Mouse (Mus musculus) ES-E14 (cell line): Measurements from ENCODE around the gene Tnik. TPM values are rescaled to one million over a fixed set of nuclear protein-coding genes. Genes with fewer than 3 reads are reported as not detected.
A peak's percentile ranks its signal among the peaks of the same experiment; 100 is the strongest.

Source experiments
- DNase-seq: peaks from one replicate; pipeline ENCODE4 v3.0.0-alpha.2; 2013; ENCODE audit warnings: low read depth, low spot score
- H3K27ac ChIP-seq: 2 replicates; pipeline ENCODE4 v1.5.1; 2012; ENCODE audit warnings: low read depth, mild to moderate bottlenecking, low read length, moderate library complexity, mixed read lengths; ENCODE audit not compliant: poor library complexity, insufficient read depth, severe bottlenecking
- H3K36me3 ChIP-seq: 2 replicates; pipeline ENCODE4 v1.6.1; 2012; ENCODE audit warnings: mild to moderate bottlenecking, low read length, moderate library complexity, mixed read lengths; ENCODE audit not compliant: control insufficient read depth, poor library complexity, insufficient read depth, severe bottlenecking
- H3K4me1 ChIP-seq, 2 experiments: fragments of 150-350 bp in 1 of 2; sonication (generic) in 1 of 2; 2 replicates each; pipeline ENCODE4 v1.6.1; 2012; ENCODE audit warnings: low read length in 2 of 2, mild to moderate bottlenecking in 1 of 2, mixed read lengths in 1 of 2; ENCODE audit not compliant: control insufficient read depth in 2 of 2, insufficient read depth in 2 of 2, poor library complexity in 1 of 2
- H3K4me3 ChIP-seq, 2 experiments: fragments of 150-350 bp in 1 of 2; sonication (generic) in 1 of 2; 2 replicates each; pipeline ENCODE4 v1.5.1; 2012; ENCODE audit warnings: low read length in 2 of 2, low read depth in 1 of 2, mild to moderate bottlenecking in 1 of 2, mixed read lengths in 1 of 2; ENCODE audit not compliant: insufficient read depth in 1 of 2, poor library complexity in 1 of 2, severe bottlenecking in 1 of 2
- H3K9ac ChIP-seq: 2 replicates; pipeline ENCODE4 v1.6.1; 2012; ENCODE audit warnings: low read depth, mild to moderate bottlenecking, low read length, mixed read lengths; ENCODE audit not compliant: poor library complexity, insufficient read depth, severe bottlenecking
- H3K9me3 ChIP-seq: fragments of 150-350 bp; sonication (generic); 2 replicates; pipeline ENCODE4 v1.6.1; 2012; ENCODE audit warnings: low read depth, mild to moderate bottlenecking, low read length; ENCODE audit not compliant: control insufficient read depth, insufficient read depth
- CHD2 ChIP-seq: IDR thresholded peaks from 2 replicates; pipeline ENCODE4 v1.6.1; 2014; ENCODE audit warnings: mild to moderate bottlenecking, low read depth, low read length, inconsistent platforms
- HCFC1 ChIP-seq: IDR thresholded peaks from 2 replicates; pipeline ENCODE4 v1.6.1; 2012; ENCODE audit warnings: low read length, inconsistent platforms, borderline replicate concordance; ENCODE audit not compliant: insufficient read depth
- MAFK ChIP-seq: IDR thresholded peaks from 2 replicates; pipeline ENCODE4 v1.6.1; 2014; ENCODE audit warnings: mild to moderate bottlenecking, low read depth, low read length, inconsistent platforms; ENCODE audit not compliant: insufficient read depth
- ZC3H11A ChIP-seq: IDR thresholded peaks from 2 replicates; pipeline ENCODE4 v1.6.1; 2012; ENCODE audit warnings: low read depth, mild to moderate bottlenecking, inconsistent platforms, low read length, borderline replicate concordance
- ZNF384 ChIP-seq: IDR thresholded peaks from 2 replicates; pipeline ENCODE4 v1.6.1; 2012; ENCODE audit warnings: low read depth, low read length, inconsistent platforms
- in situ Hi-C, 2 experiments: fragments of 600-800 bp; cut with MboI; formaldehyde crosslinking; loops; one replicate each; pipeline ENCODE4 v1.15.1; 2025; ENCODE audit warnings: low sequenced_read_pairs in 2 of 2, inconsistent platforms in 1 of 2; ENCODE audit not compliant: unreplicated experiment in 2 of 2
- total RNA-seq: library from RNA; depleted of rRNA; stranded (reverse); fragments of 300-350 nt; gene quantifications from 2 replicates; pipeline ENCODE4 v1.2.3, GENCODE M21; 2012

Tnik gene
- total RNA-seq, 1 experiment: 2.6 TPM

DNA sequence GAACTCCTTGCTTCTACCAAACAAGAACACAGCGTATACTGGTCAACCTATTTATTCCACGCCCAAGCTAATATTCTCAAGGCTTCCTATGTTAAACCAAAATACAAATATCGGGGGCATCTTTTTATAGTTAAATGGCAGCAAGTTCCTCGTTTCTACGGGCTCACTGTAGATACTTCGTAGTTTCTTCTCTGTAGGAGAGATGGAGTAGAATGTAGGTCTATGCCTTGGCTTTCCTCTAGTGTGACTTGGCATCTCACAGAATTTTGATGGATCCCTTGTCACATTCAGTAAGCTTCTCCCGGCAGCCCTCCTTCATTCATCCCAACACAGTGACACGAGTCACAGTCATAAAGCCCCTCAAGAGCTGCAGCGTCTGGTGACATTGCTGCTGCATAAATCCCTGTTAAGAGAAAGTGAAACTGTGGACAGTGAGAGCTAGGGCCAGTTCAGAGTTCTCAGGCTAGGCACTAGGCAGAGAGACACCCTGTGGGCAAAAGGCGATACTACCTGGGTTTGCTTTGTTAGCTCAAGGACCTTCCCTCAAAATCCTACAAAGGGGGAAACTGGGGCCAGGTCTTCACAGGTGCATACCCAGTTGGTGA lies 280.5 kb downstream of the Tnik start:
- in situ Hi-C loops: loop anchor here (25.0 kb wide), 1 partner anchor 381 kb away; no protein-coding TSS in a partner anchor
- no peaks in the 10 kb centered on the region for H3K36me3 ChIP-seq

DNA sequence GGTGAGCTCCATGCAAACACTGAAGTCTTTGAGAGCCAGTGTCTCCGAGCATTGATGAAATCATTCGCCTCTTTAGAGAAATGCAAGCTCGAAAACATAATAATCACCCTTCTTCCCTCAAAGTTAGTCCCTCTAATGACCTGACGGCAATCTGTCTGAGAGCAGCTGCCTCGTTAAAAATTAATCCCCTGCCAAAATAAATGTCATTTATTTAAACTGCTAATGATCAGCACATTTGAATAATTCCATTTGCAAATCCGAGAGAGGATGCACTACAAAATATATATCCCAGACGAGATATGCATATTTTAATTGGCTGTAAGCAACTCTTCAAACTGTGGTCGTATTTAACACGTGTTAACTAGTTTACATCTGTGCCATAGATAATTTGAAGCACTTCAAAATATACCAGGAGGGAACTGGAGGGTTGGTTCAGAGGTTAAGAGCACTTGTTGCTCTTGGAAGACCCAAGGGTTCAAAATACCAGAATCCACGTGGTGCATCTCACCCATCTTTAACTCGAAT lies 281.4 kb downstream of the Tnik start:
- H3K9me3 ChIP-seq: no peaks in the 10 kb centered on the region
- H3K4me1 ChIP-seq: no peaks in the 10 kb centered on the region
- H3K4me3 ChIP-seq: no peak overlapping the region
- in situ Hi-C loops: loop anchor here (25.0 kb wide), 1 partner anchor 382 kb away; no protein-coding TSS in a partner anchor
- H3K27ac ChIP-seq: no peak overlapping the region
- DNase-seq: no peak
- no peaks in the 10 kb centered on the region for H3K36me3 ChIP-seq
- TF ChIP-seq MAFK: no peak
- TF ChIP-seq CHD2: no peak
- no peak for TF ChIP-seq HCFC1
- no peak for TF ChIP-seq ZNF384
- no peak for TF ChIP-seq ZC3H11A
- H3K9ac ChIP-seq: no peak overlapping the region

More for the DNA sequence above, 280.5 kb downstream of the Tnik start:
- Histone ChIP-seq H3K27ac (no peak overlapping the region), H3K9ac (no peak overlapping the region), H3K9me3 (no peaks in the 10 kb centered on the region), H3K4me3 (no peak overlapping the region), H3K4me1 (no peaks in the 10 kb centered on the region)
- TF ChIP-seq CHD2: no peak
- no peak for TF ChIP-seq ZNF384
- no peak for TF ChIP-seq MAFK
- TF ChIP-seq ZC3H11A: no peak
- no peak for TF ChIP-seq HCFC1
- peak; percentile 13 for DNase-seq

GRCm38 (mm10) chr3:28547965-28548730 lies 285.1 kb downstream of the Tnik start:
- no peak for DNase-seq
- no peaks in the 10 kb centered on the region for H3K36me3 ChIP-seq
- H3K27ac ChIP-seq: no peak overlapping the region
- in situ Hi-C loops: loop anchor here (25.0 kb wide), 1 partner anchor 386 kb away; no protein-coding TSS in a partner anchor
- no peaks in the 10 kb centered on the region for H3K4me1 ChIP-seq
- TF ChIP-seq CHD2: no peak
- no peak for TF ChIP-seq MAFK
- TF ChIP-seq HCFC1: no peak
- TF ChIP-seq ZC3H11A: no peak
- no peak for TF ChIP-seq ZNF384
- H3K9ac ChIP-seq: no peak overlapping the region
- no peaks in the 10 kb centered on the region for H3K9me3 ChIP-seq
- H3K4me3 ChIP-seq: no peak overlapping the region

DNA sequence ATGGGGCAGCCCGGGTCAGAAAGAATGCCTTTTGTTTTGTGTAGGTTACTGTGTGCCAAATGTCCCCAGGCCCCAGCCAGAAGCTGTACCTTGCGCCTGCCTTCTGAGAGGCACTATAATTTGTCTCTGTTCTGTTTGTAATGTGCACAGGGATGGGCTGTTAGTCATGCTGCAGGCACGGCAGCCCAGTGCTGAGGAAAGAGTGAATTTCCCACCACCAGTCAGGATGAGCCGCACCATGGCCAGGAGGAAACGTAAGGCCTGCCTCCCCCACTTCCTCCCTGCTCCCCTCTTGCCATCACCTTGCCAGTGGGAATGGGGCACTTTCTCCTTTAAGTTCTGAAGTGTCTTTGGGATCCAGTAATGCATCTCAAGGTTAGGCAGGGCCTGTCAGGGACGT lies 286.4 kb downstream of the Tnik start:
- Histone ChIP-seq H3K9ac (no peak overlapping the region), H3K4me1 (no peaks in the 10 kb centered on the region), H3K27ac (no peak overlapping the region), H3K36me3 (no peaks in the 10 kb centered on the region), H3K4me3 (no peak overlapping the region), H3K9me3 (no peaks in the 10 kb centered on the region)
- no peak for DNase-seq
- in situ Hi-C loops: loop anchor here (25.0 kb wide), 1 partner anchor 387 kb away; no protein-coding TSS in a partner anchor
- TF ChIP-seq ZC3H11A: no peak
- no peak for TF ChIP-seq ZNF384
- no peak for TF ChIP-seq MAFK
- no peak for TF ChIP-seq HCFC1
- TF ChIP-seq CHD2: no peak
